Mouse (Mus musculus) forebrain, postnatal 0 days (tissue): ENCODE measurements at regions not wholly inside any gene's neighbourhood (a gene's known extent, or its start where the extent isn't known, plus 50 kb on each side); places are given as distances from the start of the nearest gene placed in this dataset.

Experiments used
- ATAC-seq: fragments of 200-750 bp; cut with Nextera tagmentation; 2 replicates; pipeline ENCODE4 v1.8.0; 2017; ENCODE audit warnings: mild to moderate bottlenecking, moderate library complexity
- DNase-seq: peaks from one replicate; pipeline ENCODE4 v3.0.0-alpha.2; 2015
- H3K27ac ChIP-seq: fragments of 300-500 bp; sonication (generic); 2 replicates; pipeline ENCODE4 v1.5.1; 2014; ENCODE audit warnings: low read depth, mild to moderate bottlenecking, antibody characterized with exemption, low read length, moderate library complexity, mixed read lengths
- H3K27me3 ChIP-seq: fragments of 300-500 bp; sonication (generic); 2 replicates; pipeline ENCODE4 v1.6.1; 2014; ENCODE audit warnings: mild to moderate bottlenecking, low read length, mixed read lengths; ENCODE audit not compliant: insufficient read depth
- H3K36me3 ChIP-seq: fragments of 300-500 bp; sonication (generic); 2 replicates; pipeline ENCODE4 v1.6.1; 2014; ENCODE audit warnings: mild to moderate bottlenecking, moderate library complexity; ENCODE audit not compliant: insufficient read depth
- H3K4me1 ChIP-seq: fragments of 300-500 bp; sonication (generic); 2 replicates; pipeline ENCODE4 v1.6.1; 2014; ENCODE audit warnings: antibody characterized with exemption; ENCODE audit not compliant: insufficient read depth
- H3K4me2 ChIP-seq: fragments of 300-500 bp; sonication (generic); 2 replicates; pipeline ENCODE4 v1.6.1; 2014; ENCODE audit warnings: low read depth, mild to moderate bottlenecking, moderate library complexity
- H3K4me3 ChIP-seq: fragments of 300-500 bp; sonication (generic); 2 replicates; pipeline ENCODE4 v1.5.1; 2014; ENCODE audit warnings: low read depth, low read length, mixed read lengths
- H3K9ac ChIP-seq: fragments of 300-500 bp; sonication (generic); 2 replicates; pipeline ENCODE4 v1.6.1; 2014; ENCODE audit warnings: mild to moderate bottlenecking
- H3K9me3 ChIP-seq: fragments of 300-500 bp; sonication (generic); 2 replicates; pipeline ENCODE4 v1.6.1; 2016; ENCODE audit warnings: low read length
- CTCF ChIP-seq: sonication (generic); IDR thresholded peaks from 2 replicates; pipeline ENCODE4 v1.5.1; 2016; ENCODE audit warnings: antibody characterized with exemption, control low read depth, low read depth
- WGBS: fragments of 180-500 bp; shearing (Covaris S2); extraction: QIAGEN DNeasy Blood & Tissue Kit; methylation state at CpG from one replicate; pipeline ENCODE4 v1.1.7; 2014; 5-methylcytosine and 5-hydroxymethylcytosine counted together

DNA sequence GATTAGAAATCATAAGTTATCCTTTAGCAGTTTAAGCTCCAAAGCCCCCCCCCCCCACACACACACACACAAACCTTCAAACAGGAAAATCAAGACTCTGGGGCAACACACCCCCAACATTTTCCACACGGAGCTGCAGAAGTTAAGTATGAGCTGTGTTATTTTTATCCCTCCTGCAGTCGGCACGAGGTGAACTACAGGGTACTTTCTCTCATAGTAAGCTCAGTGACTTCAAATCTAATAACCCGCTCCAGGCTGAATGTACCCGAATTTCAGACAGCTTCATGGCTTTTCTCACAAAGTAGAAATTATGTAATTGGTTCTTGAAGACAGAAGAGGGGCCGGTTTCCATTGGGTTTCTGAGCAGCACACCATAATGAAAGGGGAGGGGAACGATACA is 591.2 kb upstream of the Tmem132c start:
- no peak overlapping the region for H3K4me2 ChIP-seq
- peak; percentile 80; the same call in 1 of the 2 replicates for ATAC-seq
- WGBS: 53% methylated on average over 7 of the region's 7 CpGs
- no peak overlapping the region for H3K9ac ChIP-seq
- H3K27ac ChIP-seq: 0 out of 2 replicates have a peak overlapping the region, but pooled peaks have one; percentile 37
- no peak overlapping the region for H3K4me3 ChIP-seq
- H3K9me3 ChIP-seq: no peaks in the 10 kb centered on the region
- TF ChIP-seq CTCF: no peak
- no peaks in the 10 kb centered on the region for H3K27me3 ChIP-seq
- DNase-seq: peak; percentile 25
- H3K4me1 ChIP-seq: no peaks in the 10 kb centered on the region
- H3K36me3 ChIP-seq: no peaks in the 10 kb centered on the region

DNA sequence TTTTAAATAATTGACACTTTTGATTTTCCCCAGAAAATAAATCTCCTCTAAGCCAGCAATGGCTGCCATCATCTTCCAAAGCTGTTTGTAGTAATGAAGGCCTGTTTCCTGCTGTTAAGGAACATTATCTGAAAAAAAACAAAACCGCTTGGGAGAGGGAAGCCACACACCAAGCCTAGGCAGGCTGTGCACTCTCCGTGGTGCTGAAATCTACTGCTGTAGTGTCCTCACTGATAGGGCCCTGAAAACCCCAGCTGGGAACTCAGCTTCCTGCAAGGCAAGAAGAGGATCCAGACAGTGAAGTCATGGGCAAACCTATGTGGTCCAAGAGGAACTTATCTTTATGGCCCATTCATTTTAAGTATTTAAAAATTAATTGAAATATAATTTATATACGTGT is 590.2 kb upstream of the Tmem132c start:
- Histone ChIP-seq H3K27me3 (no peaks in the 10 kb centered on the region), H3K9ac (no peak overlapping the region), H3K4me2 (no peak overlapping the region), H3K9me3 (no peaks in the 10 kb centered on the region), H3K4me3 (no peak overlapping the region), H3K36me3 (no peaks in the 10 kb centered on the region), H3K27ac (no peak overlapping the region), H3K4me1 (no peaks in the 10 kb centered on the region)
- DNase-seq (no peak), ATAC-seq (no peak)
- TF ChIP-seq CTCF: no peak
- 18% methylated on average over 3 of the region's 3 CpGs for WGBS

DNA sequence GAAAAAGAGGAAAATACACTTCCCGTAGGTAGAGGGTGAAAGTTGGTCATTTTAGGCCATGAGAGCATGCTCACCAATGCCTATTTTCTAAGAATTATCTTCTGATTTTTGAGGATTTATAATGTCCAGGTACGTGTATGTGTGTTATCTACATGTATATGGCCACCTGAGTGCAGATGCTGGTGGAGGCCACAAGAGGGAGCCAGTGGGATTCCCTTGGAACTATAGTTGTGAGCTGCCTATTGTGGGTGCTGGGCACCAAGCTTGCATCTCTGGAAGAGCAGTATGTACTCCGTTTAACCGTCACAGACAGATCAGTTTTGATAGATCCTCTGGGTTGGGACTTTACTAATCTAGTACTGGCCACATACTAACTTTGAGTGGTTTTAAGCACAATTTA is 579.0 kb upstream of the Tmem132c start:
- Histone ChIP-seq H3K9ac (no peak overlapping the region), H3K4me2 (no peak overlapping the region), H3K27me3 (no peaks in the 10 kb centered on the region), H3K9me3 (no peaks in the 10 kb centered on the region), H3K27ac (no peak overlapping the region), H3K36me3 (no peaks in the 10 kb centered on the region), H3K4me3 (no peak overlapping the region), H3K4me1 (no peaks in the 10 kb centered on the region)
- DNase-seq (no peak), ATAC-seq (no peak)
- WGBS: 89% methylated on average over 4 of the region's 4 CpGs
- TF ChIP-seq CTCF: no peak

DNA sequence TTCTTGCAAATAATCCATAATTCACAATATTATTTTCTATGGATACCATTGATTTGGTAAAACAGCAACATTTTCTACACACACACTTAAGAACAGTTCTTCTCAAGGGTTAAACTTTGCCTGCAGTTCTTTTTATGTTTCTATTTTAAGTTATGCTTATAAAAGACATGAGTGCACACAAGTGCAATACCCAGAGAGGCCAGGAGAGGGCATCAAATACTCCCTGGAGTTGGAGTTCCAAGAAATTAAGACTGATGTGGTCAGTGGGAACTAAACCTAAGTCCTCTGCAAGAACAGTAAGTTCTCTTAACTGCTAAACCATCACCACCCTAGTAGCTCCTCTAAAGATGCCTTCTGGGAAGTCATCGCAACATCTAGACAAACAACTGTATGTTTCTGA is 570.5 kb upstream of the Tmem132c start:
- Histone ChIP-seq H3K9me3 (no peaks in the 10 kb centered on the region), H3K4me2 (no peak overlapping the region), H3K36me3 (no peaks in the 10 kb centered on the region), H3K27ac (no peak overlapping the region), H3K27me3 (no peaks in the 10 kb centered on the region), H3K4me1 (no peaks in the 10 kb centered on the region), H3K4me3 (no peak overlapping the region), H3K9ac (no peak overlapping the region)
- 72% methylated on average over 1 of the region's 1 CpGs for WGBS
- TF ChIP-seq CTCF: peak; percentile 59
- DNase-seq (peak; percentile 35), ATAC-seq (no peak)

DNA sequence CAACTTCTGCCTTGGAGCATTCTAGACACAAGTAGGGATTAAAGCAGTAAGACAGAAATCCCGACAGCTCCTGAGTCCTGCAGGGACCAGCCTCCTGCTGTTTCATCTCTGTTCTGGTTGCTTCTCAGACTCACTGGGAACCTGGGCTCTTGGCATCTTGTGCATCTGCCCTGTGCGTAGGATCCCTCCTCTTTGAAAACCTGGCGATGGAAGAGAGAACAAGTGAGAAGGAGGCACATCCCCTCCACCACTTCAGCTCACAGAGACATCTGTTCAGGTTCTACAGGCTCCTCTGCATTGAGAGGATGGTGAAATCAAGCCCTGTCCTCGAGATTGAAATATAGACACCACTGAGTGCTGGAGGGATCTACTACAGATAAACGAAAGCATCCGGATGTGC is 561.3 kb upstream of the Tmem132c start:
- Histone ChIP-seq H3K27ac (no peak overlapping the region), H3K9me3 (no peaks in the 10 kb centered on the region), H3K9ac (no peak overlapping the region), H3K4me2 (no peak overlapping the region), H3K4me3 (no peak overlapping the region), H3K36me3 (no peaks in the 10 kb centered on the region), H3K4me1 (no peaks in the 10 kb centered on the region), H3K27me3 (no peaks in the 10 kb centered on the region)
- ATAC-seq: no peak
- 76% methylated on average over 6 of the region's 6 CpGs for WGBS
- no peak for TF ChIP-seq CTCF
- no peak for DNase-seq

DNA sequence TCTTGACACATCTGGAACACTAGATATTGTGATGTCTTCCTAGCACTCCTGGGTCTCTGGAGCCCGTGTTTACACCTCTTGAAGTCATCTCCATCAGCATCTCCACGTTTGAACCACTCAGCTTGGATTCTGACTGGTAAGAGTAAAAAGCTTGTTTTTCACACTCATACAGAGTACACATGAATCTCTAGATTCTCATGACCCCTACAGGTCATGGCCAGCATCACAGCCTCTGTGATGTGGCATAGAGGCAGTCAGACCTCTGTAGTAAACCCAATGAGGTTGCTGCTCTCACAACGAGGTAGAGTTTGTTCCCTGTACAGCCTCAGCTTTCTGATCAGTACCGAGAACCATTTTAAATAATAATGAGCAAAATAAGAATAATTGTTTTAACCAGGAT is 542.3 kb upstream of the Tmem132c start:
- Histone ChIP-seq H3K27ac (no peak overlapping the region), H3K4me3 (no peak overlapping the region), H3K4me1 (no peaks in the 10 kb centered on the region), H3K27me3 (no peaks in the 10 kb centered on the region), H3K36me3 (no peaks in the 10 kb centered on the region), H3K9me3 (no peaks in the 10 kb centered on the region), H3K9ac (no peak overlapping the region), H3K4me2 (no peak overlapping the region)
- peak; percentile 54 for DNase-seq
- ATAC-seq: peak; percentile 45; the same call in 1 of the 2 replicates
- 52% methylated on average over 4 of the region's 4 CpGs for WGBS
- TF ChIP-seq CTCF: peak; percentile 63

DNA sequence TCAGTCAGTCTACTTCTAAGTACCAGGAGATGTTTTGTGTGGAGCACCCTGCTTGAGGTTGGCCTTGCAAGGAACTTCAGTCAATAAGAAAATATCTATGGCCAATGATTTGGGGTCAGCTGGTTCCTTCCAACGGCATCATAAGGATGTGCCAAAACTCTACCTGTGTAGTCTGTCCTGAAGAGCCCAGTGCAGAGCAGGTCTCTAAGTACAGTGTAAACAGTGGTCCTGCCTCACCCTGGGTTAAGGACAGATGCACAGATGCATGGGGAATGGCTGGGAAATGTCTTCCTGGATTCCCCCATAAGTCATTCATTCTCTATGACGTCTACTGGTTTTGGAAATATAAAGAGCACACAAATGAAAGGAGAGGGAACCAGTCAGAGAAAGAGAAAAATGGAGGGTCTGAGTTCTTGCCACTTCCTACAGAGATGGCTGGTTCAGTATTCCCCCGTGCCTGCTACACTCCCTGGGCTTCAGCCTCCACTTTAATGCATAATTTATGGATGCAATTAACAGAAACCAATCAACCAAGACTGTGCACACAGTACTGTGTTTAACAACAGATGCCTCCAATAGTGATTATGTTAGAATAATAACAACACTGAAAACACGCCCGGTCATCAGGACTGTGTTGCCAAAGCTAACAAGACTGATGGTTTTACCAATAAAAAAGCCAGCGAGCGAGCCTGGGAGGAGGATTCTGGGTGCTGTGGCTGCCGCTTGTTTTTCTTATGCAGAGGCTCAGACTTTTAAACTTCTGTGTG is 537.9 kb upstream of the Tmem132c start:
- H3K27ac ChIP-seq: no peak overlapping the region
- ATAC-seq: peak; percentile 56; the same call in 1 of the 2 replicates
- no peaks in the 10 kb centered on the region for H3K27me3 ChIP-seq
- no peak overlapping the region for H3K9ac ChIP-seq
- no peaks in the 10 kb centered on the region for H3K9me3 ChIP-seq
- no peak for TF ChIP-seq CTCF
- H3K36me3 ChIP-seq: no peaks in the 10 kb centered on the region
- H3K4me1 ChIP-seq: no peaks in the 10 kb centered on the region
- peak; percentile 36 for DNase-seq
- WGBS: 28% methylated on average over 8 of the region's 8 CpGs
- H3K4me3 ChIP-seq: no peak overlapping the region
- no peak overlapping the region for H3K4me2 ChIP-seq
